Mouse (Mus musculus) MEL-GATA-1-ER (cell line): ENCODE measurements at regions not wholly inside any gene's neighbourhood (a gene's known extent, or its start where the extent isn't known, plus 50 kb on each side); places are given as distances from the start of the nearest gene placed in this dataset.

ENCODE experiments used
- DNase-seq: peaks from one replicate; pipeline ENCODE4 v3.0.0-alpha.2; 2012; ENCODE audit warnings: low read depth; ENCODE audit errors: extremely low read depth

GRCm38 (mm10) chr15:62792084-62792483, 1052.9 kb downstream of the Gsdmc2 start:
- no peak for DNase-seq

GRCm38 (mm10) chr15:62787753-62788152, 1057.2 kb downstream of the Gsdmc2 start:
- no peak for DNase-seq

GRCm38 (mm10) chr15:62786315-62786714, 1058.7 kb downstream of the Gsdmc2 start:
- no peak for DNase-seq

- no peak for DNase-seq
Observed at GRCm38 (mm10) chr15:62784456-62785139, 1060.4 kb downstream of the Gsdmc2 start.

- no peak for DNase-seq
Observed at GRCm38 (mm10) chr15:62778899-62779298, 1066.1 kb downstream of the Gsdmc2 start.

- DNase-seq: no peak
Observed at GRCm38 (mm10) chr15:62752686-62753085, 1092.3 kb downstream of the Gsdmc2 start.

- DNase-seq: no peak
Observed at GRCm38 (mm10) chr15:62743879-62744278, 1101.1 kb downstream of the Gsdmc2 start.

GRCm38 (mm10) chr15:62740746-62741145, 1104.2 kb downstream of the Gsdmc2 start:
- DNase-seq: no peak

- DNase-seq: no peak
Observed at GRCm38 (mm10) chr15:62735334-62735733, 1109.6 kb downstream of the Gsdmc2 start.

- DNase-seq: no peak
Observed at GRCm38 (mm10) chr15:62734900-62735299, 1110.1 kb downstream of the Gsdmc2 start.

- DNase-seq: peak; percentile 6
Observed at GRCm38 (mm10) chr15:62730524-62730923, 1114.5 kb downstream of the Gsdmc2 start.

- DNase-seq: no peak
Observed at GRCm38 (mm10) chr15:62714265-62714664, 1130.7 kb downstream of the Gsdmc2 start.

- DNase-seq: no peak
Observed at GRCm38 (mm10) chr15:62712543-62713131, 1132.3 kb downstream of the Gsdmc2 start.

- DNase-seq: no peak
Observed at GRCm38 (mm10) chr15:62712060-62712542, 1132.9 kb downstream of the Gsdmc2 start.

- DNase-seq: no peak
Observed at GRCm38 (mm10) chr15:62709546-62709945, 1135.4 kb downstream of the Gsdmc2 start.

- DNase-seq: no peak
Observed at GRCm38 (mm10) chr15:62698559-62698958, 1146.4 kb downstream of the Gsdmc2 start.

- no peak for DNase-seq
Observed at GRCm38 (mm10) chr15:62694734-62695133, 1150.2 kb downstream of the Gsdmc2 start.

GRCm38 (mm10) chr15:62693671-62694070, 1151.3 kb downstream of the Gsdmc2 start:
- no peak for DNase-seq

- DNase-seq: no peak
Observed at GRCm38 (mm10) chr15:62673410-62673809, 1171.6 kb downstream of the Gsdmc2 start.

GRCm38 (mm10) chr15:62670026-62670425, 1175.0 kb downstream of the Gsdmc2 start:
- no peak for DNase-seq

GRCm38 (mm10) chr15:62659096-62659495, 1185.9 kb downstream of the Gsdmc2 start:
- DNase-seq: no peak

- no peak for DNase-seq
Observed at GRCm38 (mm10) chr15:62658695-62659094, 1186.3 kb downstream of the Gsdmc2 start.
